Mouse (Mus musculus) kidney, embryonic 14.5 days (tissue): ENCODE measurements around the gene Ang5. TPM values are rescaled to one million over a fixed set of nuclear protein-coding genes. Genes with fewer than 3 reads are reported as not detected.
A peak's percentile ranks its signal among the peaks of the same experiment; 100 is the strongest.
"Not testable (repeated sequence)": the region's sequence is repeated elsewhere in the genome, so short reads cannot be mapped to it uniquely, and the experiment has no call there.

Experiments used
- ATAC-seq: fragments of 200-750 bp; cut with Nextera tagmentation; 2 replicates; pipeline ENCODE4 v1.8.0; 2017; ENCODE audit warnings: moderate number of reproducible peaks, mild to moderate bottlenecking, moderate TSS enrichment, moderate library complexity; ENCODE audit not compliant: low FRiP score, low TSS enrichment
- H3K27ac ChIP-seq: fragments of 300-500 bp; sonication (generic); 2 replicates; pipeline ENCODE4 v1.5.1; 2014; ENCODE audit warnings: low read depth, mild to moderate bottlenecking, low read length, moderate library complexity, mixed read lengths
- H3K27me3 ChIP-seq: fragments of 300-500 bp; sonication (generic); 2 replicates; pipeline ENCODE4 v1.6.1; 2014; ENCODE audit warnings: mild to moderate bottlenecking, low read length; ENCODE audit not compliant: control insufficient read depth, insufficient read depth
- H3K36me3 ChIP-seq: fragments of 300-500 bp; sonication (generic); 2 replicates; pipeline ENCODE4 v1.6.1; 2014; ENCODE audit warnings: low read length, mixed read lengths; ENCODE audit not compliant: control insufficient read depth, insufficient read depth
- H3K4me1 ChIP-seq: fragments of 300-500 bp; sonication (generic); 2 replicates; pipeline ENCODE4 v1.6.1; 2014; ENCODE audit warnings: low read length, mixed read lengths; ENCODE audit not compliant: control insufficient read depth, insufficient read depth
- H3K4me2 ChIP-seq: fragments of 300-500 bp; sonication (generic); replicated peaks from 2 replicates; pipeline ENCODE4 v1.6.1; 2014; ENCODE audit warnings: low read depth, mild to moderate bottlenecking, low read length
- H3K4me3 ChIP-seq: fragments of 300-500 bp; sonication (generic); 2 replicates; pipeline ENCODE4 v1.5.1; 2014; ENCODE audit warnings: mild to moderate bottlenecking, low read length
- H3K9ac ChIP-seq: fragments of 300-500 bp; sonication (generic); 2 replicates; pipeline ENCODE4 v1.6.1; 2014; ENCODE audit warnings: low read depth, mild to moderate bottlenecking, low read length, moderate library complexity
- H3K9me3 ChIP-seq: fragments of 300-500 bp; sonication (generic); 2 replicates; pipeline ENCODE4 v1.6.1; 2016; ENCODE audit warnings: low read length; ENCODE audit not compliant: control insufficient read depth
- WGBS: fragments of 180-500 bp; shearing (Covaris S2); extraction: QIAGEN DNeasy Blood & Tissue Kit; methylation state at CpG from one replicate; pipeline ENCODE4 v1.1.7; 2014; 5-methylcytosine and 5-hydroxymethylcytosine counted together
- polyA plus RNA-seq: library from polyadenylated mRNA; unstranded; fragments of >200 nt; fragmentation: Nextera tagmentation; extraction: Ambion mirVana; gene quantifications from 2 replicates; pipeline ENCODE4 v1.2.1, GENCODE M21; 2014

Gene Ang5
- not detected in 2 replicates for polyA plus RNA-seq

- H3K4me2 ChIP-seq, H3K27me3 ChIP-seq, H3K9me3 ChIP-seq, H3K4me1 ChIP-seq, H3K4me3 ChIP-seq, H3K9ac ChIP-seq, H3K36me3 ChIP-seq, H3K27ac ChIP-seq, ATAC-seq: not testable (repeated sequence)
- WGBS = no CpG with 5 or more reads among the region's 2 CpGs
Measured at GRCm38 (mm10) chr14:43956769-43957168, at the start of gene Ang5. Gene Ang5, plus strand, starts transcription at chr14:43957069.

- not testable (repeated sequence) for H3K36me3 ChIP-seq, ATAC-seq, H3K9ac ChIP-seq, H3K4me1 ChIP-seq, H3K4me2 ChIP-seq, H3K4me3 ChIP-seq, H3K27me3 ChIP-seq, H3K9me3 ChIP-seq, H3K27ac ChIP-seq
Measured at GRCm38 (mm10) chr14:43918214-43918613, 38.7 kb upstream of the Ang5 start.

- H3K9me3 ChIP-seq, H3K27ac ChIP-seq, H3K4me2 ChIP-seq, H3K27me3 ChIP-seq, H3K4me1 ChIP-seq, ATAC-seq, H3K4me3 ChIP-seq, H3K9ac ChIP-seq, H3K36me3 ChIP-seq: not testable (repeated sequence)
- 86% methylated on average over 3 of the region's 3 CpGs for WGBS
Measured at GRCm38 (mm10) chr14:43923459-43923858, 33.4 kb upstream of the Ang5 start, which contains the start of gene Ear10. Gene Ear10, minus strand, starts transcription at chr14:43923559.

- Histone ChIP-seq H3K27ac (peak within 1 kb of the TSS; percentile 85; the same call in 1 of the 2 replicates), H3K4me3 (peak within 1 kb of the TSS; percentile 36), H3K4me2 (peak within 1 kb of the TSS; percentile 40), H3K9ac (peak within 1 kb of the TSS; percentile 63)
- 7% methylated on average over 10 of the region's 10 CpGs for WGBS
- ATAC-seq = peak; percentile 99
- not testable (repeated sequence) for H3K9me3 ChIP-seq, H3K36me3 ChIP-seq, H3K27me3 ChIP-seq, H3K4me1 ChIP-seq
Measured at GRCm38 (mm10) chr14:43924688-43925403, 32.0 kb upstream of the Ang5 start, which contains the start of gene Gm8113. Gene Gm8113, plus strand, starts transcription at chr14:43925390.

GRCm38 (mm10) chr14:43925404-43925950, 31.4 kb upstream of the Ang5 start:
- peak; percentile 95 for ATAC-seq
- H3K4me2 ChIP-seq = peak overlapping the region; percentile 40
- not testable (repeated sequence) for H3K4me1 ChIP-seq, H3K36me3 ChIP-seq, H3K27me3 ChIP-seq, H3K9me3 ChIP-seq
- peak overlapping the region; percentile 36 for H3K4me3 ChIP-seq
- peak overlapping the region; percentile 85; the same call in 1 of the 2 replicates for H3K27ac ChIP-seq
- WGBS = 2% methylated on average over 21 of the region's 21 CpGs
- H3K9ac ChIP-seq = peak overlapping the region; percentile 63

- not testable (repeated sequence) for H3K9me3 ChIP-seq, H3K36me3 ChIP-seq, ATAC-seq, H3K27ac ChIP-seq, H3K4me1 ChIP-seq, H3K9ac ChIP-seq, H3K4me3 ChIP-seq, H3K27me3 ChIP-seq, H3K4me2 ChIP-seq
- WGBS = 15% methylated on average over 8 of the region's 8 CpGs
Measured at GRCm38 (mm10) chr14:43932991-43933390, 23.9 kb upstream of the Ang5 start.

DNA sequence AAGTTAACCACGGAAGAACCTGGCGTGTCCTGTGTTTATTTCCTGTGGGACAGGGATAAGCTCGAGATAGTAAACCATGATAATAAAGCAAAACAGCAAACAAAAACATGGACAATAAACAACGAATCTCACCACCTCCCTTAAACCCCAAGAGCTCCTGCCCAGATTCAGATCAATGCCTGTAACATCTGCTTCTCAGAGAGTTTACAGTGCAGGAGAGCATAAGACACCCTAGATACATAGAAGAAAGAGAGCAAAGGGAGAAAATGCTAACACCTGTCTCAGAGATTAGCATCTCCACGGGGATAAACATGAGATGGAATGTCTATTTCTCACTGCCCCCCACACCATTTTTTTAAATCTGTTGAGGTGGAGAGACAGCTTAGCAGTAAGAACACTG, 23.5 kb upstream of the Ang5 start:
- H3K36me3 ChIP-seq, H3K27me3 ChIP-seq, H3K27ac ChIP-seq, H3K4me1 ChIP-seq, H3K4me3 ChIP-seq, H3K9me3 ChIP-seq, H3K4me2 ChIP-seq, H3K9ac ChIP-seq, ATAC-seq: not testable (repeated sequence)
- WGBS = 59% methylated on average over 5 of the region's 5 CpGs

DNA sequence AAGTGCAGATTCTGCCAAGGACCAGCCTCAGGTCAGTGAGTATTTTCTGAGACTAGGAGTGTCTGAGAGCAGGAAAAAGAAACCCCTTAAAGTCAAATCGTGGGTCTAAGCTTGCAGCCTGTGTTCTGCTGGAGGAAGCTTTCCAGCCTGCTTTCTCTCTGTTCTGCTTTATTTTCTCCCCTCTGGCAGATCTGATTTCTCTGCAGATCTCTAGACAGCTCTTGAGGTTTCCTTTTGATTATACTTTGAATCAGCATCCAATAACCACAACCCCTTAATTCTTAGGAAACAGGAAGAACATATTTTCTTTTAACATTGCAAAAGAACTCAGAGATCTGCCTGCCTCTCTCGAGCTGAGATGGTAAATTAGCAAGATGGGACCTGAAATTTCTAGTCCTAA, 3.5 kb upstream of the Ang5 start:
- H3K4me3 ChIP-seq, H3K9me3 ChIP-seq, H3K27me3 ChIP-seq, H3K27ac ChIP-seq, H3K36me3 ChIP-seq, ATAC-seq, H3K9ac ChIP-seq, H3K4me2 ChIP-seq, H3K4me1 ChIP-seq: not testable (repeated sequence)
- WGBS = 36% methylated on average over 1 of the region's 2 CpGs

GRCm38 (mm10) chr14:43955074-43955473, 1.8 kb upstream of the Ang5 start:
- not testable (repeated sequence) for H3K36me3 ChIP-seq, H3K4me2 ChIP-seq, H3K9ac ChIP-seq, H3K4me1 ChIP-seq, H3K9me3 ChIP-seq, ATAC-seq, H3K27ac ChIP-seq, H3K27me3 ChIP-seq, H3K4me3 ChIP-seq
- no CpG with 5 or more reads among the region's 1 CpGs for WGBS
